Mouse (Mus musculus) liver, embryonic 16.5 days (tissue): ENCODE results near the gene Ank3. TPM values are rescaled to one million over a fixed set of nuclear protein-coding genes. Genes with fewer than 3 reads are reported as not detected.

Experiments used
- ATAC-seq: fragments of 200-750 bp; cut with Nextera tagmentation; 2 replicates; pipeline ENCODE4 v1.8.0; 2017; ENCODE audit warnings: low read depth, mild to moderate bottlenecking, moderate number of reproducible peaks, moderate library complexity
- H3K27ac ChIP-seq: fragments of 300-500 bp; sonication (generic); 2 replicates; pipeline ENCODE4 v1.5.1; 2014; ENCODE audit warnings: mild to moderate bottlenecking, low read length
- H3K27me3 ChIP-seq: fragments of 300-500 bp; sonication (generic); 2 replicates; pipeline ENCODE4 v1.6.1; 2014; ENCODE audit warnings: low read depth, low read length, mixed read lengths; ENCODE audit not compliant: control insufficient read depth, insufficient read depth
- H3K36me3 ChIP-seq: fragments of 300-500 bp; sonication (generic); 2 replicates; pipeline ENCODE4 v1.6.1; 2014; ENCODE audit warnings: mild to moderate bottlenecking; ENCODE audit not compliant: control insufficient read depth, insufficient read depth
- H3K4me1 ChIP-seq: fragments of 300-500 bp; sonication (generic); 2 replicates; pipeline ENCODE4 v1.6.1; 2014; ENCODE audit warnings: low read depth, low read length, mixed read lengths; ENCODE audit not compliant: control insufficient read depth
- H3K4me2 ChIP-seq: fragments of 300-500 bp; sonication (generic); 2 replicates; pipeline ENCODE4 v1.6.1; 2014; ENCODE audit warnings: low read depth, low read length, mixed read lengths
- H3K4me3 ChIP-seq: fragments of 300-500 bp; sonication (generic); 2 replicates; pipeline ENCODE4 v1.5.1; 2014; ENCODE audit warnings: low read depth, mild to moderate bottlenecking, low read length
- H3K9ac ChIP-seq: fragments of 300-500 bp; sonication (generic); 2 replicates; pipeline ENCODE4 v1.6.1; 2014; ENCODE audit warnings: low read depth, low read length
- H3K9me3 ChIP-seq: fragments of 300-500 bp; sonication (generic); replicated peaks from 2 replicates; pipeline ENCODE4 v1.6.1; 2016; ENCODE audit warnings: low read length; ENCODE audit not compliant: control insufficient read depth
- WGBS: fragments of 180-500 bp; shearing (Covaris S2); extraction: QIAGEN DNeasy Blood & Tissue Kit; methylation state at CpG from one replicate; pipeline ENCODE4 v1.1.7; 2014; ENCODE audit not compliant: insufficient replicate concordance; 5-methylcytosine and 5-hydroxymethylcytosine counted together
- polyA plus RNA-seq: library from polyadenylated mRNA; unstranded; fragments of >200 nt; fragmentation: Nextera tagmentation; extraction: Ambion mirVana; gene quantifications from 2 replicates; pipeline ENCODE4 v1.2.1, GENCODE M21; 2015

The Ank3 gene
- polyA plus RNA-seq, 1 experiment from 2014 or later = 14.0 TPM

DNA sequence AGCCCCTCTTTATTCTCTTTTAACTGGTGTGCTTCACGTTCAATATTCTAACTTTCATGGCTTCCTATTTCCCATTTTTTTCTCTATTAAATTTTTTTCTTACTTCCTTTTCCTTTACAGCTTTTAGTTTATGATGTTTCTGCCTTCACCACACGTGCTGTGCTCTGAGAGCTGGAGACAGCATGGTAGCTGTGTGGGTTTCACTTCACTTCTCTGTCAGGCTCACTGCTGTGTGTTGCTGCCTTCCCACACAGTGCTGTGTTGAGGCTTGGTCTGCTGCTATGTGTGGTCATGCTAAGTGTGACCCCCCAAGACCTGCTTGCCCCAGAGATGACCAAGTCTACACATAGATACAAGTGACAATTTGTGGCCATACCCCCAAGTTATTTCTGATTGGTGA, 647.1 kb downstream of the Ank3 start:
- WGBS = 26% methylated on average over 2 of the region's 2 CpGs
- Histone ChIP-seq H3K27ac (no peak overlapping the region), H3K9ac (no peak overlapping the region), H3K4me2 (no peak overlapping the region), H3K9me3 (no peaks in the 10 kb centered on the region), H3K27me3 (no peaks in the 10 kb centered on the region), H3K4me1 (no peaks in the 10 kb centered on the region), H3K36me3 (no peaks in the 10 kb centered on the region), H3K4me3 (no peak overlapping the region)
- no peak for ATAC-seq

DNA sequence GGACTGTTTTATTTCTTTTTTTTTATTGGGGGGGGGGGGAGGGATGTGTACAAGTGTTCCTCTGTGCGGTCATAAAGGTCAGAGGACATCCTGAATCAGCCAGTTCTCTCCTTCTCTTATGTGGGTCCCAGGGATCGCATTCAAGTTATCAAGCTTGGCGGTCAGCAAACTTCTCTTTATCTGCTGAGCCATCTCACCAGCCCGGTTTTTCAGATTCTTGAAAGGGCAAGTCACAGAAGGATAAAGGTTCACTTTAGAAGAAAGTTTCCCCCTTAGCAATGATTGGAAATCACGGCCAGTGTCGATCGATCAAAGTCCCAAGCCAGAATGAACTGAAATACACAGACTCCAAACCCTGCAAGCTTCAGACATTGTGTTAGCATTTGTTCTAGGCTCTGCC, 651.2 kb downstream of the Ank3 start:
- WGBS = 70% methylated on average over 7 of the region's 7 CpGs
- Histone ChIP-seq H3K4me3 (no peak overlapping the region), H3K9ac (no peak overlapping the region), H3K36me3 (no peaks in the 10 kb centered on the region), H3K9me3 (peaks cover 3% of the 10 kb centered on the region; the same call in 1 of the 2 replicates), H3K27ac (no peak overlapping the region), H3K27me3 (no peaks in the 10 kb centered on the region), H3K4me2 (no peak overlapping the region), H3K4me1 (no peaks in the 10 kb centered on the region)
- ATAC-seq = no peak

DNA sequence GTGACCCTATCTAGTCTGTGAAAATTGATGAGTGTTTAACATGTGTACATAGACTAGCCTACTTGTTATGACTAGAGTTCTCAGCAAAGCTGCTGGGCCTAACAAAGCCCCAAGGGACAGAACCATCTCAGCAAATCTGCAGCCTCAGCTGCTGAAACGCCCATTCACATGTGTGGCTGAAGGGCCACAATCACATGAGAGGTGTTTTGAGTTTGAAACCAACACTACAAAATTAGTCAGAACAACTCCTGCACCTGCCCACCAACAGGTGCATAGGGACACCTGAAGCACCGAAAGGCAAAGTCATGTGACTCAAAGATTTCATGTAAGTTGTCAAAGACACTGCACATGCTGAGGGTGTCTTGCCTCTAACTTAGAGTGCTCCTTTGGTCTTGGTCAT, 656.7 kb downstream of the Ank3 start:
- H3K9me3 ChIP-seq = peaks cover 3% of the 10 kb centered on the region; the same call in 1 of the 2 replicates
- 73% methylated on average over 2 of the region's 2 CpGs for WGBS
- no peaks in the 10 kb centered on the region for H3K27me3 ChIP-seq
- ATAC-seq = no peak
- no peak overlapping the region for H3K27ac ChIP-seq
- H3K4me1 ChIP-seq = no peaks in the 10 kb centered on the region
- H3K36me3 ChIP-seq = no peaks in the 10 kb centered on the region
- H3K4me3 ChIP-seq = no peak overlapping the region
- H3K9ac ChIP-seq = no peak overlapping the region
- no peak overlapping the region for H3K4me2 ChIP-seq

DNA sequence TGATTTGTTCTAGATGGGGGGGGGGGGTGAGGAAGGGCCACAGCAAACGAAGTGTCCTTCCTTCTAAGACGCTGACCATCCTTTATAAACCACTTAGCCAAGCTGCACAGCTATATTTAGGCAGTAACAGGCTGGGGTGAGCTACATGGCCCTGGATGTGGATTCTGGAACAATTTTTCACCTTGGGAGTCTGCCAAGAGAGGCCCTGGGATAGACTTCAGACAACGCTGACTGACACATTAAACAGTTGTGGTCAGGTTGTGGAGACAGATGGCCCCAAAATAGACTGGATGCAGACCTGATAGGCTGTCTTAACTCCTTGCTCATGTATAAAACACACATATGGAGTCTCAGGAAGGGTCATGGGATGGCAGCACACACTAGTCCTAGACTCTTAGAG, 658.5 kb downstream of the Ank3 start:
- H3K9me3 ChIP-seq = peaks cover 3% of the 10 kb centered on the region; the same call in 1 of the 2 replicates
- no peaks in the 10 kb centered on the region for H3K4me1 ChIP-seq
- H3K4me3 ChIP-seq = no peak overlapping the region
- H3K27ac ChIP-seq = no peak overlapping the region
- H3K36me3 ChIP-seq = no peaks in the 10 kb centered on the region
- H3K27me3 ChIP-seq = no peaks in the 10 kb centered on the region
- H3K9ac ChIP-seq = no peak overlapping the region
- no peak for ATAC-seq
- H3K4me2 ChIP-seq = no peak overlapping the region
- WGBS = 62% methylated on average over 3 of the region's 3 CpGs

DNA sequence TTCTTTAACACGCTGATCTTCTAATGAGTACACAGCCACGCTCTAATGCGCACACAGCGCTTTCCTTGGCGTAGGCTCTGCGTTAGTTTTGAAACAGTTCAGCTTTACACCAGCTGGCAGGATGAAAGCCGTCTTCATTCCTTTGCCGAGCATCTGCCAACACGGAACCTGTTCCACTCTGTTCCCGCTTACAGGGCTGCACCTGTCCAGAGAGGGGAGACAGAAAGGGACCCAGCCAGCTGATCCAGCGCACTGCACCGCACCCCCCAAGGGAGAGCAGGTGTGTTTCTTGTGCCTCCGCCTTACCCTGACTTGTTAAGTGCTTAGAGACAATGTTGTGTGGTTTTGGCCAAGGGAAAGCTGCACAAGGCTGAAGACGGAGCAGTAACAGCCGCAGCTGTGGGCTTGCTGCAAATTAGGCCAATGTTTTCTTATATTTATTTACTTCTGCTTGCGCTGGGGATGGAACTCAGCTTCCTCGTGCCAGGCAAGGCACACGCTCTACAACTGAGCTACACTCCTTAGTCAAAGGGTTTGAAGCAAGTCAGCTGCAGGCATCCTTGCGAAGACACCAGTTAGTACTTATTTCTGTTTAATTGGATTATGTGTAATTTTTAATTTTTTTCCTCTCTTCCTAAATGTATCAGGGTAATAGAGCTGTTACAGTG, 661.6 kb downstream of the Ank3 start:
- Histone ChIP-seq H3K27me3 (no peaks in the 10 kb centered on the region), H3K9me3 (no peaks in the 10 kb centered on the region), H3K4me1 (no peaks in the 10 kb centered on the region), H3K36me3 (no peaks in the 10 kb centered on the region), H3K4me3 (no peak overlapping the region), H3K27ac (no peak overlapping the region), H3K9ac (no peak overlapping the region), H3K4me2 (no peak overlapping the region)
- WGBS = 68% methylated on average over 19 of the region's 19 CpGs
- ATAC-seq = no peak

DNA sequence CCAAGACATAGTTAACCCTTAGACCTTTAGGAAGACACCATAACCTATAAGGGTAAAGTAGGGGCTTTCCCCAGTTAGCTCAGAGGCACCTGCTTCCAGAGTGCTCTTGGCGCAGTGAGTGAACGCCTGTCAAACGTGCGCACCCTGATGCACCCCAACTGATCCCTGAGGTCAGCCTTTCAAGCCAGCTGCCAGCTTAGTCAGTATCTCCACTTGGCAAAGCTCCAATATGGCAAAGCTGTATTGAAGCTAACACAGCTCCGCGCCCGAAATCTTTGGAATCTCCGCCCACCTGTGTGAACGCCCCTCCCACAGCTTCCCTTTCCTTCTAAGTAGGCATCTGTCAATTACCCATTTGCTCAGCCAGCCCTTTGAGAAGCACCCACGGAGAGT, 662.1 kb downstream of the Ank3 start:
- ATAC-seq = no peak
- no peaks in the 10 kb centered on the region for H3K9me3 ChIP-seq
- H3K27ac ChIP-seq = no peak overlapping the region
- H3K36me3 ChIP-seq = no peaks in the 10 kb centered on the region
- no peak overlapping the region for H3K4me2 ChIP-seq
- H3K4me3 ChIP-seq = no peak overlapping the region
- no peak overlapping the region for H3K9ac ChIP-seq
- H3K27me3 ChIP-seq = no peaks in the 10 kb centered on the region
- H3K4me1 ChIP-seq = no peaks in the 10 kb centered on the region
- WGBS = 38% methylated on average over 10 of the region's 10 CpGs

DNA sequence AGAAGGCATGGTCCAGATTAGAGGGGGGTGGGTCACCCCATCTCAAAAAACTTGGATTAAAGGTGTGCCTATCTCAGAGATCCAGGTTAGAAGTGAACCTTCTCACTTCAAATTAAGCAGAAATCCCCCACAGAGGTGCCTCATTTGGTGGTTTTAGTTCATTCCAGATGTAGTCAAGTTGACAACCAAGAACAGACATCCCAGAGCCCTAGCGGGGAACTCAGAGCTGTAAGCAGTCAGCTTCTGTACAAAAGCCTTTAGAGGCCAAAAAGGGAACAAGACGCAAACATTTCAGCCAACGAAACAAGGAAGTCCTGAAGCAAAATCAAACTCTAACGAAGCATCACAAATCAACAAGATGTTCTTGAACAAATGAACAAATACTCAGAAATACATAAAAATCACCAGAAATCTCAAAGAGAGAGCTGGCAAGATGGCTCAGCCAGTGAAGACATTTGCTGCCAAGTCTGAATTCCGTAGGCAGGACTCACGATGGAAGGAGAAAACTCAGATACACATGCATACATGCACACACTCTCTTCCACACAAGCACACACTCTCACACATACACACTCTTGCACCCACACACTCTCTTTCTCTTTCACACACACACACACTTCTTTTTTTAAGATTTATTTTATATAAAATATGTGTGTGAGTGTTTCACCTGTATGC, 665.4 kb downstream of the Ank3 start:
- no peak overlapping the region for H3K4me2 ChIP-seq
- H3K9me3 ChIP-seq = no peaks in the 10 kb centered on the region
- H3K27ac ChIP-seq = no peak overlapping the region
- no peak for ATAC-seq
- 63% methylated on average over 6 of the region's 6 CpGs for WGBS
- H3K4me3 ChIP-seq = no peak overlapping the region
- H3K27me3 ChIP-seq = no peaks in the 10 kb centered on the region
- H3K36me3 ChIP-seq = no peaks in the 10 kb centered on the region
- no peak overlapping the region for H3K9ac ChIP-seq
- no peaks in the 10 kb centered on the region for H3K4me1 ChIP-seq

DNA sequence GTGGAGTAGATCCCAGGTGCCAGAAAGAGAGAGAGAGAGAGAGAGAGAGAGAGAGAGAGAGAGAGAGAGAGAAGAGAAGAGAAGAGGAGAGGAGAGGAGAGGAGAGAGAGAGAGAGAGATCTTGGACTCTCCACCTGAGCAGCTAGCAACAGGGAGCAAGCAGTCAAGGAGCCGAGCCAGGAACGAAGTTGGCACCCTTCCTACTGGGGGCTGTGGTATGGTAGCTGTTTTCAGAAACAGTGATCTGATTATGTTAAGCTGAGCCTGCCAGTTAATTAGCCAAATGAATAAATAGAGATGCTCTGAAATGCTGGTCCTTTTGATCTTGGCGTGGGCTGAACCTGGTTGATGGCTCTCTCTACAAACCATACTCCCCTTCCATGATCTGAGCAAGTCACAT, 666.6 kb downstream of the Ank3 start:
- 53% methylated on average over 3 of the region's 3 CpGs for WGBS
- Histone ChIP-seq H3K9ac (no peak overlapping the region), H3K27ac (no peak overlapping the region), H3K27me3 (no peaks in the 10 kb centered on the region), H3K4me3 (no peak overlapping the region), H3K9me3 (no peaks in the 10 kb centered on the region), H3K4me2 (no peak overlapping the region), H3K36me3 (no peaks in the 10 kb centered on the region), H3K4me1 (no peaks in the 10 kb centered on the region)
- no peak for ATAC-seq

DNA sequence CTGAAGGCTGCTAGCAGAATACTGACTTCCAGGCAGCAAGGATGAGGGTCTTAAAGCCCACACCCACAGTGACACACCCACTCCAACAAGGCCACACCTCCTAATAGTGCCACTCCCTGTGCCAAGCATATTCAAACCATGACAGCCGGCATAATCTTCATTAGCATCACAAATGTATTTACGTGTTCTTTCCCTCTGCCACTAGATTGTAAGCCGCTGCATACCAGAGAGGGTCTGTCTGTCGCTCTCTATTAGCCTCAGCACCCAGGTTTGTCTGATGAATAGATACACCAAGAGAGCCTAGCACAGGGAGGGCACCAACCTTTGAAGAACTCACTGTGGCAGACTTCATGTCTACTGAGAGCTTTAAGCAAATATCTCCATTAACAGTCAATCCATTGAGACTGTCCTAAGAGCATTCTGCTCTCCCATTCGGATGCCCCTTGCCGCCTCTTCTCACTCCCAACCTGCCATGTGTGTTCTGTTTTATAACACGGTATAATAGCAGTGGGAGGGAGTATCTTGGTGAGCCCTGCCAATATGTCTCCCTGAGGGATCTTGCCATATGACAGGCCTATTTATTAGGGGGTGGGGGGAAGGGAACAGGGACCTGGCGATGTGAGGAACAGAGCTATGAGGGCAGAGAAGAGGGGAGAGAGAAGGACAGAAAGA, 668.1 kb downstream of the Ank3 start:
- Histone ChIP-seq H3K9me3 (no peaks in the 10 kb centered on the region), H3K36me3 (no peaks in the 10 kb centered on the region), H3K4me2 (no peak overlapping the region), H3K27ac (no peak overlapping the region), H3K27me3 (no peaks in the 10 kb centered on the region), H3K4me1 (no peaks in the 10 kb centered on the region), H3K9ac (no peak overlapping the region), H3K4me3 (no peak overlapping the region)
- no peak for ATAC-seq
- WGBS = 52% methylated on average over 8 of the region's 8 CpGs
